Mouse (Mus musculus) gastrocnemius, postnatal 4 days (tissue): ENCODE data around the gene Nap1l4. TPM values are rescaled to one million over a fixed set of nuclear protein-coding genes. Genes with fewer than 3 reads are reported as not detected.
A peak's percentile ranks its signal among the peaks of the same experiment; 100 is the strongest.

Experiments
- DNase-seq, 2 experiments: peaks; one replicate each; pipeline ENCODE4 v3.0.0; 2021 to 2022; ENCODE audit warnings: low spot score in 2 of 2, mixed read lengths in 2 of 2
- total RNA-seq, 2 experiments: library from RNA; stranded (reverse); gene quantifications; 2 replicates each; pipeline ENCODE4 v1.2.3; 2021

Nap1l4 gene
- total RNA-seq, 2 experiments from 2014 or later = 160 to 164 TPM

DNA sequence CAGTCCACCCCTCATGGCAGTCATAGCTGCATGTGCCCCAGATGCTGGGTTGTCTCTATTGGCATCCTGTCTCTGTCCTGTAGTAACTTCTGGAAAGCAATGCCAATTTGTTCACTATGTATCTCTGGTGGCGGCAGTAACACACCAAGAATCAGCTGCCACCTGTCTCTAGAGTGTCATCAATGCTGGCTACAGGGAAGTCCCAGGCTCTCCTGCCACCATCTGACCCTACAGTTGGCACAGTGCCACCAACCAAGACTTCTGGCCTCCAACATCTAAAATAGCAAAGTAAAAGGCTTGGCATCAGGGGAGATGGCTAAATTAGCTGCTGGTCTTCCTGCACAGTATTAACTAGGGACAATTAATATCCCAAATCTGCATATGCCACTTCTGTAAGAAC, 16.5 kb downstream of the Nap1l4 start:
- DNase-seq = no peak

DNA sequence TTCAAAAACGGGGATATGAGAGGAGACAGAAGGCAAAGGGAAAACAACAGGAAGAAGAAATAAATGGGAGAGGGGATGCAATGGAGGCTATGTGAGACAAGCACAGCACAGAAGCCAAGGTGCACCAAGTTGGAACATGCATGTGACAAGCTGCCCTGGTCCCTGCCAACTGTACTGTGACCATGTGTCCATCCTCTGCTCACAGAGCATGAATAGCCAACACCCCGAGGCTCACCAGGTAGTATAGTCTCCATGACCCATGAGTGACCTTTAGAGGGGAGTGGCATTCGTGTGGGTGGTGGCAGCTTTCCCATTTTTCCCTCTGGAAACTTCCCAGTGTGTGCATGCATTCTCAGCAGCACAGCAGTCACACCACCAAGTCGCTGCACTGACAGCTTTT, 29.6 kb downstream of the Nap1l4 start:
- no peak for DNase-seq

DNA sequence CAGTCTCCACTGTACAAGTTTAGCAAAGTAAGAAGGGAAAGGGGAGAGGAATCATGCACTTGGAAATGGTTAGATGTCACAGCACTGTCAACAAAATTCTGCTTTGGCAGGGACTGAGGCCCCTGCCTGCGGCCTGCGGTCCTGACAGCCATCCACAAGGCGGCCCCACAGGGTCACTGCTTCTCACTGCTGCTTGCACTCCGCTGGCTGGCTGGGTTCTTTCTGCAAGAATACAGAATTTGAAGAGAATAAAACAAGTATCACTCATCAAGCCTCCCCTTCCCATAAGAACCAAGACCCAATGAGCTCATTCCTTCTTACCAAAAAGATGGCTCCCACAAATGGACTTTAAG, 34.5 kb downstream of the Nap1l4 start:
- no peak for DNase-seq

DNA sequence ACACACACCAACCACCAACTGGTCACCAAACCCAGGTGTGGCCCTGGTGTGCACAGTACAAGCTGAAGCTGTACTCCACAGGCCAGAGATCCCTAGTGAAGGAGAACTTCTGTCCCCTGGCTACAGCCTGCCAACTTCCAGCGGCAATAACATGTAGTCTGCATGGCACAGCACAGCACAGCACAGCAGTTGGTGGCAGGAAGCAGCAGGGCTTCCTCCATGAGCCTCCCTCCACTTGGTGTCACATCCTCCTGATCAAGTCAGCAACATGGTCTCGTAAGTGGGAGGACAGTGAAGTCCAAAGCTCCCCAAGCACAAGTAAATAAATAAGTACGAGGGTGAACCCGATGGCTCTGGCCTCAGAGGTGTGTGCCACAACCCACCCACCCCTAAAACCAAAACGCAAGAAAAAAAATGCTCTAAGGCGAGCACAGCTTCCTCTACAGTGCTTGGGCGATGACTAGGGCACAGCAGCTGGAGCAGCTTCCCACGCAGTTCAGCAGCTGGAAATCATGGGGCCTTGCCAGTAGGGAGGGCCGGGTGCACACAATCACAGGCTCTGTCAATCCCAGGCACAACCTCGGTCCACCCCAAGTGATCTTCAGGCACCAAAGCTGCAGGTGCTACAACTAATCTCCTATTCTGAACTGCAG, 35.0 kb downstream of the Nap1l4 start:
- no peak for DNase-seq

DNA sequence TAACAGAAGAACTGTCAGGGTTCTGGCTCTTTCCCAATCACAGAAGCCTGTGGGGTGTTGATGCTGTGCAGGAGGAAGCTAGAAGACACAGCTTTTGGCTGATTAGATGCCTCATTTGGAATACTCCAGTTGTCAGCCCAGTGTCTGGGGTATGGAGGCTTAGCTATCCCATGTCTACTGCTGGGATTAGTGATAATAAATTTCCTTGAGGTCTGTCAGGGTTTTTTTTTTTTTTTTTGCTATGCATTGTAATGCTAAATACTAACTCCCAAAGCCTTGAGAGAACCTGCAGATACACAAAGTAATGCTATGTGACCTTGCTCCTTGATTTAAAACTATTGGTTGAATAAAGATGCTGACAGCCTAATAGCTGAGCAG, 37.6 kb downstream of the Nap1l4 start:
- no peak for DNase-seq

DNA sequence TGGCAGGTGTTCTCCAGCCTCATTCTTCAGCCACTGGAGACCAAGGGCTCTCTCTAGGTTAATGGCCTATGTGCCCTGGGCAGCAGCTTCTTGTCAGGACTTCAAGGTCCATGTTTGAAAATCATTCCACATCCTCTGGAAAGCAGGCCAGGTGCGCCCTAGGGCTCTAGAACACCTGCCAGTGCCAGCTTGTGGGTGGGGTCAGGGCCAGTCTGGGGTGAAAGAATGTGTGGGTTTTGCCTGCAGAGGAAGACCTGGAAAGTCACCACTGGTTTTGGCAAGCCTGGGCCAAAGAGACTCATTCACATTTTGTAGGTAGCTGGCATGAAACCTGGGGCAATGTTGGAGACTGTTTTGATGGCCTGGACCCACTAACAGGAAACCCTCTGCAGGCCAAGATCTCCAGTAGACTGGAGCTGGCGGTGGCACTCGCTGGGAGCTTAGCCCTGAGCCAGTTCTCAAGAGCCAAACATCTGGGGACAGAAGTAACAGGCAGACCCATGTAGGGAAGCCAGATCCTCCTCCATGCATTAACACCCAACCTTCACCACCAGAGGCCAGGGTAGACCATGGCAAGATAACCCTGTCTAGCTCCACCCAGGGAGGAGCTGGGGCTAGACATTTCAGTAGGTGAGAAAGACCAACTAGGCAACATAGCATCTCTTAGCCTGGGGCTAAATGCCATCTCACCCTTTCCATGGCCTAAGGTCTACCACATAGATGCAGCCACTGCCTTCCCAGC, 38.1 kb downstream of the Nap1l4 start:
- no peak for DNase-seq

DNA sequence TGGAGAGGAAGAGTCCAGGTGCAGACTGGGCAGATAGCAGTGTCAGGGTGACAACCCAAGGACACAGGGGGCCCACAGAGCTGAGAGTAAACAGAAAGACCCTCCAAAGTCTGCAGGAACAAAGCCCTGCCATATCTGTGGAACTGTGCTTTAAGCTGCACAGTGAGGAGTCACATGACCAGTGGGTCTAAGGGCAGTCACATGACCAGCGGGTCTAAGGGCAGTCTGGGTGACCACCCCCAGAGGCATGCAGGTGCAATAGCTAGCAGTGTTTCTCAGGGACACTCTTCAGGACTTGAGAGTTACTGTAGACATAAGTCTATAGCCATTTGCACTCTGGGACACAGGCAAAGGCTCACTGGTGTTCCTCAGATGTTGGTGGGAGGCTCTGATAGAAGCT, 39.3 kb downstream of the Nap1l4 start:
- DNase-seq = no peak

DNA sequence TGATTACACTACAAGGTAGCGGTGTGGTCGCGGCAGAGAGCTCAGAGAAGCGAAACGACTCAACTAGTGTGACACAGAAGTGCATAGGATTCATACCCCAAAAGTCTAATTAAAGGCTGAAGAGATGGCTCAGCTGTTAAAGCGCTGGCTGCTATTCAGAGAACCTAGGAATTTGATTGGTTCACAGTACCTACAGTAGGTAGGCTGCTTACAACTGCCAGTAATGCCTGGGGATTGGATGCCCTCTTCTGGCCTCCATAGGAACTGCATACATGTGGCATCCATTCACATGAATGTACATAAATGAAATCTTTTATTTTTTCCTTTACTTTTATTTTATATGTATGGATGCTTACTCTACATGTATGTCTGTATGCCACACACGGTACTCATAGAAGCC, 42.2 kb downstream of the Nap1l4 start:
- no peak for DNase-seq

DNA sequence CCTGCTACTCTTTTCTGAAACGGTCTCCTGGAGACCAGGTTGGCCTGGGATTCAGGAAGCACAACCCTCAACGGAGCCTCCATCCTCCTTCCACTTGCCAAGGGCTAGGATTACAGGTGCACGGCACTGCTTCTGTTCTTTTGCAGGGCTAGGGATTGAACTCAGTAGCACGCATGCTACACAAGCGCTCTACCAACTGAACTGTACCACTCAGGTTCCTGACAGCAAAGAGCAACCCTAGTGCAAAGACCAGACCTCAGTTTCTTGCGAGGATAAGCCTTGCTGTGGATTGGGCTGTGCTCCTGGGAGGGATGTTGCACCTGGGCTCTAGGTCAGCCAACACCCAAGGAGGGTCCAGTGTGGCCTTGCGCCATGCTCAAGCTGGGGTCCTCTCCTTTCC, 42.6 kb downstream of the Nap1l4 start:
- no peak for DNase-seq

DNA sequence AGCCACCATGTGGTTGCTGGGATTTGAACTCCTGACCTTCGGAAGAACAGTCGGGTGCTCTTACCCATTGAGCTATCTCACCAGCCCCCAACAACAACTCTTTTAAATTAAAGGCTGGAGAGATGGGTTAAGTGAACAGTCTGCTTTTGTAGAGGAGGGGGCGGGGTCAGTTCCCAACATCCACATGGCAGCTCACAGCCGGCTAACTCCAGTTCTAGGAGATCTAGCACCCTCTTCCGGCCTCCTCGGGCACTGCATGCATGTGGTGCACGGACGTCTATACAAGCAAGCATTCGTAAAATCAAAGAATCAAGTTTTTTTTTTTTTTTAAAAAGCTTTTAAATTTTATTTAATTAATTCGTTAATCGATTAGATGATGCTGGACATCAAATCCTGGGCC, 43.1 kb downstream of the Nap1l4 start:
- DNase-seq = peak; percentile 66 to 81

DNA sequence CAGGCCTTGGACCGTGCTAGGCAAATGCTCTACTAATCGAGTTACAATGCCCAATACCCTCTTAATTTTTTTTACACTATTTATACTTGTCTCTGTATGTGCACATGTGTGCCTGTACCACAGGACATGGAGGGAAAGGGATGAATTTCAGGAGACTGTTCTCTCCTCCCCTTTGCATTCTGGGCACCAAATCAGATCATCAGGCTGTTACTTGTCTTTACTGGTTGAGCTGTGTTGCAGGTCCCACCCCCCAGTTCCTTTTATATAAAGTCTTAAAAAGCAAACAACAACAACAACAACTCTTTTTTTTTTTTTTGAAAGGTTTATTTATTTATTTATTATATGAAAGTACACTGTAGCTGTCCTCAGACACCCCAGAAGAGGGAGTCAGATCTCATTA, 43.5 kb downstream of the Nap1l4 start:
- no peak for DNase-seq

DNA sequence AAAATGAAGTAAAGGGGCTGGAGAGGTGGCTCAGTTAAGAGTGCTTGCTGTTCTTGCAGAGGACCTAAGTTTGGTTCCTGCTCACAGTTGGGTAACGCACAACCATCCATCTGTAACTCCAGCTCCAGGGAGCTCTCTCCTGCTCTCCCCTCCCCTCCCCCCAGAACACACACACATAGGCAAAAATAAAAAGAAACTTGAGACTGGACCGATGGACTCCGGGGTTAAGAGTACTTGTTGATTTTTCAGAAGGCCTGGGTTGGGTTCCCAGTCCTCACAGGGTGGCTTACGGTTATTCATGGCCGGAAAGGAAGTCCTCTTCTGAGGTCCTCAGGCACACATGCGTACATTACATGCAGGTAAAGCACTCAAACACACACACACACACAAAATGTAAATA, 45.0 kb downstream of the Nap1l4 start:
- DNase-seq = no peak

DNA sequence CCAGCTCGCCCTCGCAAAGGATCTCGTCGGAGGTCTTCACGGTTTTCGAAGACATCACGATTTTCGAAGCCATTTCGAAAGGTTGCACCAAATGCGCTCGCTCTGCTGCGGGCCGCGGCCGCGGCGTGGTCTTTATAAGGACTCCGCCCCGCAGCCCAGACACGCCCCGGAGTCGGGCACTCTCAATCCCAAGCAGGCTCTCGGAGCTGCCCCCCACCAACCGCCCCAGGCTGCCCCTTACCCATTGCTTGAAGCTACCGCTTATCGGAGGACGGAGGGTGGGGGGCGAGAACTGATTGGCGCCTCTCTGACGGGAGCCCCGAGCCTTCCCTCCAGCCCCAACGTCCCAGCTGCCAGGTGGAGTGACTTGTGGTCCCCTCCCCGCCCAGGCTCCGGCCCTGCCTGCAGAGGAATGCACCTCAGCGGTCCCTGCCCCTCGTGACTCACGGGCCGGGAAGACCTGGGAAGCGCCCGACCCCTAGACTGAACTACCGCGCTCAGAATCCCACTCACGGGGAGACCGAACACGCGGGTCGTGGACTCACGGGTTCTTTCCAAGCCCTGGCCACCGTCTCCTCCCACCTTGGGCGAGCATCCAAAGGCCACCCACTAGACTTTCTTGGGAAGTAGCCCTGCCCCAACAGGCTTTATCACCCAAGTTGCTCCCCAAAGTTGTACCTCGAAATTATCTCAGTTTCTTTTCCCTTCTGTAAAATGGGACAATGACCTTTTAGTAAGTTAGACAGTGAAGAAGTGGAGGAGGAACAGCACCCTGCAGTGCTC, 46.3 kb downstream of the Nap1l4 start, which contains the start of gene Phlda2:
TSS of gene Phlda2 (minus strand) at position 733 of the 783 bp plus-strand sequence.
- DNase-seq = peak in 1 of 2 experiments; percentile 34

DNA sequence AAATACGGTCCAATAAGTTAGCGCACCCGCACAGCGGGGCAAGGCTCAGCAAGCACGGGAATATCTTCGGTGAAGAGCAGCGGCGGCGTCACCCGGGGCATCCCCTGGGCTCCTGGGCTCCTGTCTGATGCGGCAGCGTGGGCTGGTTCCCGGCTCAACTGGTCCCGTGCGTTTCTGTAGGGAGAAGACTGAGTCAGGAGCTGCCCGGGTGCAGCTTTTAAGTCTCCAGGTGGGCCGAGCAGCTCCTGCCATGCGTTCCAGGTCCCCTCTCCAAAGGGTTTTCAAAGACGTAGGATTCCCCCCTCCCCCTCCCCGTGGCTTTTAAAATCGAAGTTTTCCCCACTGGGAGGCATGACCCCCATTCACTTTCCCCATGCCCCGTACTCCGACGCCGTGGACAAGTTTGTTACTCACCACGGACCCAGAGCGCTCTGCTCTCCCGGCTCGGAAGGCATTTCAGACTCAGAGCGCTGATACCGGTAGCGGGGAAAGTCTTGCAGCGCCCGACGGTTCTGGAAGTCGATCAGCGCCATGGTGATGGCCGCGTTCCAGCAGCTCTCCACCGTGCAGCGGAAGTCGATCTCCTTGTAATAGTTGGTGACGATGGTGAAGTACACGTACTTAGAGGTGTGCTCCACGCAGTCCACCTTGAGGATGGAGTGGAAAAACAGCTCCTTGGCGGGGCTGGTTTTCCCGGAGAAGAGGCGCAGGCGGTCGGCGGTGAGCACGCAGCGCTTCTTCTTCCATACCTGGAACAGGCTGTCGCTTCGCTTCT, 47.1 kb downstream of the Nap1l4 start:
- DNase-seq = peak in 1 of 2 experiments; percentile 49

DNA sequence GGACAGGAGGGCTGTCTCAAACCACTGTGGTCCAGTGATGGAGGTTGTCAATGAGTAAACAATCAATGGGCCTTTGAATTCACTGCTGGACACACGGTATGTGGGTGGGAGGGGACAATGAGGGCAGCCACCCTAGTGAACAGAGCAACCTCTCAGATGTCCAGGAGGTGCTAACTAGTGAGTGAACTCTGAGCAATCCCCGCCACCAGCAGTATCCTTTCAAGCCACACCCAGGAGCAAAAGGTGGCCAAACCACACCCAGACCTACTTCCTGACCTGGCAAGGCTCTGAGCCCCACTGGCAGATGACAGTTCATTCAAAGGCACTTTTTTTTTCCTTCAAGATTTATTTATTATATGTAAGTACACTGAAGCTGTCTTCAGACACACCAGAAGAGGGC, 48.0 kb downstream of the Nap1l4 start:
- no peak for DNase-seq

DNA sequence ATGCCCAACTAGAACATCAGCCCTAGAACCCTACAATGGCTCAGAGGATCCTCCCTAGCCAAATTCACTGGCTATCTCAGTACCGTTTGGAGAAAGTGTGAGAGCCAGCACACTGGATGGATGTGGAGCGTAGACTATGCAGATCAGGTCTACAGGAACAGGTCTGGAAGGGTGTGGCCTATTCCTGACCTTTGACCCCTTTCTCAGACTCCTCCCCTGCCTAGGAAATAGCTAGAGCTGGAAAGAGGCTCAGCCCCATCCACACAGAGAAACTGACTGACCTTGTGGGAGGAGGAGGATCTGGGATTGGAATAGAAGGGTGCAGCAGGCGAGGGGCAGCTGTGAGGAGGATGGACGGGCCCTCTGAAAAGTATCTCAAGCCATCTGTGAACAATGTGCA, 50.3 kb downstream of the Nap1l4 start:
- DNase-seq = no peak

DNA sequence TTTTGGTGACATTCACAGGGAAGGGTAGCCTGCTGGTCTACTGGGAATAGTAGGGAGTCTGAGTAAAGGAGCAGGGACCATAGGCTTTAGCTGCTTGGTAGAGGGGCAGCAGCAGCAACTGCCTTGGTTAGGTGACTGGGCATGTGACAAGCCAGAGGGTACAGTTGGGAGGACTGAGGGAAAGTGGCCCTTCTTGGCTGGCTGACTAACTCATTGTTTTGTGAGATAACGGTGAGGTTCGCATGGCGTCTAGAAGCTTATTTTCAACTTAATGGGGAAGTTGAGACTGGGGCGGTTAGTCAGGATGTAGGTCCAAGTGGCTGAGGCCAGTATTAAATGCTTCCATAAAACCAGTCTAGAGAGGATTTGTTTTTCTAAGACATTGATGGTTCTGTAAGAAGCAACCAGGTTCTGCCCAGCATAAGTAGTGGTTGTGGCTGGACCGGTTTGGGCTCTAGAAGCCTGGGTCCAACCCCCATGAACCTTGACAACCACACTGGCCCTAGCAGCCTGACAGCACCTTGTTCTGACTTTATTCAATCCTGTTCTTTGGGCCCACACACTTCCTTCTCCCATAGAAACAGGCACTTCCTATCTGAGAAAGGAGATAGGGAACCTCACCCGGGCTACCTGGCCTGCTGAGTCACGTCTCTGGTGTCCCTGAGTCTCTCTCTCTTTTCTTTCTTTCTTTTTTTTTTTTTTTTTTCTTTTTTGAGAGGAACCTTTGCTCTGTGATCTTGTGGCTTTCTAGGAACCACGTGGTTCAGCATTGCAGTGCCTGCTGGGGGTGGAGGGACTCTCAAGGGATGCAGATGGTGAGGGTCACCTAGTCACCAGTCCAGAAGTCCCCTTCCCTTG, 53.6 kb downstream of the Nap1l4 start:
- DNase-seq = no peak

DNA sequence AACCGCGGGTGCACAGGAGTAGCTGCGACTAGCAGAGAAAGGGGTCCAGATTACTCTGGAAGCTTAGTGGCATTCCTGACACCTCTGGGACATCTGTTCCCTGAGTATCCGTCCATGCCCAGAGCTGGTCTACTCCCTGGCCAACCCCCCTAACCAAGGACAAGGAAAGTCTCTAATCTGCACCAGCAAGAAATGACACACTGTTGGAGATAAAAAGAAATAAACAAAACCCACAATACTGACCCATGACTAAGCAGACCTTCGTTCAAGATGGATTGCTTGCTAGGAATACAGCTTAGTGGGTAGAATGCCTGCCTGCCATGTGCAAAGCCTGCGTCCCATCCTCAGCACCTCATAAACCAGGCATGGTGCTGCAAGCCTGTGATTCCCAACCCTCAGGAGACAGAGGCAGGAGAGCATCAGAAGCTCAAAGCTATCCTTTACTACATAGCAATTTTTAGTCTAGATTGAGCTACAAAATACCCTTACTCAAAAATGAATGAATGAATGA, 55.2 kb downstream of the Nap1l4 start:
- no peak for DNase-seq

DNA sequence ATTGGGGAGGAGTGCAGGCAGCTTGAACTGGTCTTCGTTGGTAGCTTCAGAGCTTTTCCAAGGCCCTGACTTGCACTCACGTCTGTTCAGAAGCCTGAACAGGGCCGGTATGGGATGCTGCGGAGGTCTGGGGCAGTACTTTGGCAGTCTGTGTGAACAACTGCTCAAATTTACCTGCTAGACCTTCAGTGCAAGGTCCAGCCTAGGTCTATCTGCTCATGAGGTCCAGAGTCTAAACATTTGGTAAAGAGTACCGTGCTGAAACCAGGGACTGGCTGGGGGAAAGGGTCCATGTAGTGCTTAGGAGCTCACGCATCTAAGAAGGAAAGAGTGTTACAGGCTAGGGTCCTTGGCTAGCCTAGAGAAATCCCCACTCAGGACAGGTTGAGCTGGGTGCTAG, 59.2 kb downstream of the Nap1l4 start:
- no peak for DNase-seq

DNA sequence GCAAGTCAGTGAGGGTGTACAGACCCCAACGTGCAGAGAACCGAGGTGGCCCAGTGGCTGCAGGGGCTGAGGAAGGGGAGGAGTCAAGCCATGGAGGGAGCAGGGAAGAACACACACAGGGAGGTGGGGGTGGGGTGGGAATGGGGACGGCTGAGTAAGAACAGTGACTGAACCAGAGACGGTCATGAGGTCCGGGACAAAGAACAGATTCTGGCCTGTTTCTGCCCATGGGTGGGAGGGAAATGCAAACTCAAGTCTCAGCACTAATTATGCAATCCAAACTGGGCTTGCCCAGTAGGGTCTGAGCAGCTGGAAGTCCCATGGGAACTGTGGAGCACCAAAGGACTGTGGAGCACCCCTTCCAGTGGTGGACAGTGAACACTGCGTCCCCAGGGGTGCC, 66.4 kb downstream of the Nap1l4 start:
- no peak for DNase-seq
